7 mouse cellular contexts compared by ENCODE assay signal in the genomic region with DNA sequence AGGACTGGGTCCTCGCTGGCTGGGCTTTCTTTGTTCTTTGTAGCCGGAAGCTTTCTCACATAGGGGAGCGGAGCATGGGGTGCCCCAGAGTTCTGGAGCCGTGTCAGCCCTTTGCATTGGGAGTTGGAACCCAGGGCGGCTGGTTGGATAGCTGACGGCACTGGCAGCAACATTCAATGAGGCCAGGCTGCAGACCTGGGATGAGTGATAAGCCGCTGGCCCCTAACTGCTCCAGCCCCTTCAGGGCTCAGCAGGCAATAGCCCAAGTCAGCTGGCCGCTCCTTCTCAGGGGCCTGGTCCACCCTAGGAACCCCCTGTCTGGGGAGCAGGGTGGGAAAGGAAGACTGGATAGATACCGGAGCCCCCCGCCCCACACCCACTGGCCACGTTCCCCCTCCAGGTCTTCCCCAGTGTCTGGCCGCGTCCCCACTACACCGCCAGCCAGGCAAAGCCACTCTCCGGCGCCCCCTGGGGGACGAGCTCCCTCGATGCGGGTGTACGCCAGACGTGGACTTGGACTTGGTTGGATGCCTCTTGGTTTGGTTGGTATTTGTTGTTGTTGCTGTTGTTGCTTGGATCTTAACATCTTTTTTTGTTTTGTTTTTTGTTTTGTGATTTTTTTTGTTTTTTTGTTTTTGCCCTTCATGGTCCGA. TPM values are rescaled to one million over a fixed set of nuclear protein-coding genes. Genes with fewer than 3 reads are reported as not detected.
A peak's percentile ranks its signal among the peaks of the same experiment; 100 is the strongest.
DNase-seq lines count a peak whose midpoint lies in the region; ATAC-seq and TF ChIP-seq lines count a peak whose summit lies in the region.

No protein-coding gene starts in this region.

- peak; percentile 74 for DNase-seq in MEL (ENCODE audit: low read depth, low spot score)
- DNase-seq in c-Kit-positive CD71-negative TER-119-negative erythroid progenitor cells, embryonic 14.5 days (ENCODE audit: low read depth) = peak; percentile 47
- DNase-seq in hindbrain, embryonic 10.5 days (ENCODE audit: low spot score) = peak; percentile 85
- peak; percentile 72 for DNase-seq in splenic B cell, adult 2 months (ENCODE audit: low read depth, low spot score)

- TF ChIP-seq EP300 in MEL (IDR thresholded peaks at IDR 0.05; ENCODE audit: low read depth in 1 of 2, low read length in 2 of 2) = no peak

- TF ChIP-seq POLR2A in MEL (IDR thresholded peaks at IDR 0.05; ENCODE audit: control insufficient read depth in 1 of 2, insufficient read depth in 1 of 2, low read depth in 1 of 2, low read length in 2 of 2, poor library complexity in 1 of 2) = no peak

- H3K36me3 ChIP-seq in MEL (ENCODE audit: control insufficient read depth in 1 of 2, insufficient read depth in 2 of 2, low read length in 2 of 2) = no peaks in the 10 kb centered on the region
- 0 out of 2 replicates have a peak, but pooled peaks cover 2% of the 10 kb centered on the region for H3K36me3 ChIP-seq in forebrain, embryonic 16.5 days (ENCODE audit: control insufficient read depth, insufficient read depth)
- peaks cover 16% of the 10 kb centered on the region for H3K36me3 ChIP-seq in hindbrain, embryonic 10.5 days
- peaks cover 20% of the 10 kb centered on the region; the same call in 1 of the 2 replicates for H3K36me3 ChIP-seq in limb, embryonic 12.5 days
- H3K36me3 ChIP-seq in midbrain, embryonic 13.5 days = peaks cover 8% of the 10 kb centered on the region
- no peaks in the 10 kb centered on the region for H3K36me3 ChIP-seq in splenic B cell, adult 2 months (ENCODE audit: control insufficient read depth, insufficient read depth, low read length, poor library complexity, severe bottlenecking)

- TF ChIP-seq RAD21 in MEL (IDR thresholded peaks at IDR 0.05; ENCODE audit: low read depth, low read length) = peak; percentile 78

- ATAC-seq in forebrain, embryonic 16.5 days = no peak
- ATAC-seq in limb, embryonic 12.5 days (ENCODE audit: insufficient number of reproducible peaks, insufficient read depth, low FRiP score, low TSS enrichment, low read depth) = no peak
- peak; percentile 19 for ATAC-seq in midbrain, embryonic 13.5 days

- no peaks in the 10 kb centered on the region; a peak in 1 of 4 replicates for H3K27me3 ChIP-seq in MEL (ENCODE audit: control insufficient read depth in 1 of 2, insufficient read depth in 2 of 2, low read length in 2 of 2)
- H3K27me3 ChIP-seq in forebrain, embryonic 16.5 days (replicated peaks; ENCODE audit: control insufficient read depth, insufficient read depth, low read length) = no peaks in the 10 kb centered on the region
- peaks cover 22% of the 10 kb centered on the region for H3K27me3 ChIP-seq in hindbrain, embryonic 10.5 days (ENCODE audit: insufficient read depth, poor library complexity, severe bottlenecking)
- H3K27me3 ChIP-seq in limb, embryonic 12.5 days = peaks cover 20% of the 10 kb centered on the region
- peaks cover 7% of the 10 kb centered on the region; the same call in 1 of the 2 replicates for H3K27me3 ChIP-seq in midbrain, embryonic 13.5 days
- no peaks in the 10 kb centered on the region for H3K27me3 ChIP-seq in splenic B cell, adult 2 months (ENCODE audit: control insufficient read depth, insufficient read depth, low read length, poor library complexity, severe bottlenecking)

- no peak overlapping the region; a peak in 1 of 4 replicates for H3K4me3 ChIP-seq in MEL (ENCODE audit: control insufficient read depth in 1 of 2, insufficient read depth in 1 of 2, low read depth in 2 of 2, low read length in 2 of 2)
- H3K4me3 ChIP-seq in forebrain, embryonic 16.5 days (replicated peaks; ENCODE audit: low read length) = no peak overlapping the region
- H3K4me3 ChIP-seq in hindbrain, embryonic 10.5 days = peak overlapping the region; percentile 37
- H3K4me3 ChIP-seq in limb, embryonic 12.5 days (replicated peaks) = no peak overlapping the region
- no peak overlapping the region for H3K4me3 ChIP-seq in midbrain, embryonic 13.5 days (replicated peaks)

- H3K9me3 ChIP-seq in MEL (replicated peaks; ENCODE audit: insufficient read depth, low read length) = no peaks in the 10 kb centered on the region
- no peaks in the 10 kb centered on the region for H3K9me3 ChIP-seq in forebrain, embryonic 16.5 days (ENCODE audit: control insufficient read depth, low read length)
- no peaks in the 10 kb centered on the region for H3K9me3 ChIP-seq in hindbrain, embryonic 10.5 days
- no peaks in the 10 kb centered on the region for H3K9me3 ChIP-seq in limb, embryonic 12.5 days
- H3K9me3 ChIP-seq in midbrain, embryonic 13.5 days = no peaks in the 10 kb centered on the region

- no peak overlapping the region for H3K9ac ChIP-seq in MEL (ENCODE audit: control insufficient read depth, low read depth, low read length, poor library complexity, severe bottlenecking)
- no peak overlapping the region for H3K9ac ChIP-seq in forebrain, embryonic 16.5 days (replicated peaks; ENCODE audit: low read depth, low read length)
- no peak overlapping the region for H3K9ac ChIP-seq in limb, embryonic 12.5 days (replicated peaks)
- peak overlapping the region; percentile 44; the same call in 1 of the 2 replicates for H3K9ac ChIP-seq in midbrain, embryonic 13.5 days (replicated peaks)

- 20% methylated on average over 22 of the region's 22 CpGs for WGBS in forebrain, embryonic 16.5 days
- WGBS in hindbrain, embryonic 10.5 days = 16% methylated on average over 22 of the region's 22 CpGs
- WGBS in limb, embryonic 12.5 days = 21% methylated on average over 22 of the region's 22 CpGs
- WGBS in midbrain, embryonic 13.5 days = 19% methylated on average over 22 of the region's 22 CpGs

- no peak overlapping the region for H3K27ac ChIP-seq in MEL (ENCODE audit: control insufficient read depth, low read depth, low read length)
- H3K27ac ChIP-seq in forebrain, embryonic 16.5 days (ENCODE audit: low read length) = no peak overlapping the region
- peak overlapping the region; percentile 75 for H3K27ac ChIP-seq in hindbrain, embryonic 10.5 days
- no peak overlapping the region for H3K27ac ChIP-seq in limb, embryonic 12.5 days
- H3K27ac ChIP-seq in midbrain, embryonic 13.5 days = no peak overlapping the region

- peak overlapping the region; percentile 16; the same call in 1 of the 2 replicates for H3K4me2 ChIP-seq in forebrain, embryonic 16.5 days (ENCODE audit: low read length)
- peak overlapping the region; percentile 40 for H3K4me2 ChIP-seq in limb, embryonic 12.5 days
- H3K4me2 ChIP-seq in midbrain, embryonic 13.5 days (replicated peaks) = peak overlapping the region; percentile 34

- H3K4me1 ChIP-seq in MEL (ENCODE audit: control insufficient read depth in 1 of 2, insufficient read depth in 2 of 2, low read length in 2 of 2) = no peaks in the 10 kb centered on the region
- H3K4me1 ChIP-seq in forebrain, embryonic 16.5 days (replicated peaks; ENCODE audit: control insufficient read depth, insufficient read depth, low read length) = no peaks in the 10 kb centered on the region
- peaks cover 57% of the 10 kb centered on the region for H3K4me1 ChIP-seq in hindbrain, embryonic 10.5 days (replicated peaks)
- peaks cover 39% of the 10 kb centered on the region for H3K4me1 ChIP-seq in limb, embryonic 12.5 days (replicated peaks)
- peaks cover 46% of the 10 kb centered on the region for H3K4me1 ChIP-seq in midbrain, embryonic 13.5 days (replicated peaks)

- H3K79me2 ChIP-seq in MEL (ENCODE audit: control insufficient read depth, insufficient read depth, low read length, poor library complexity) = no peaks in the 10 kb centered on the region

- TF ChIP-seq CTCF in MEL (IDR thresholded peaks at IDR 0.05 in 2 of 3, conservative IDR thresholded peaks at IDR 0.05 in 1 of 3; ENCODE audit: control insufficient read depth in 1 of 3, insufficient read depth in 1 of 3, low read depth in 2 of 3, low read length in 3 of 3, poor library complexity in 1 of 3, severe bottlenecking in 1 of 3) = peak; percentile 78 to 99 (median 97)

TF ChIP-seq in MEL, 35 proteins besides CTCF, POLR2A, EP300 and RAD21:
- TF ChIP-seq ZC3H11A (IDR thresholded peaks at IDR 0.05; ENCODE audit: low read depth, low read length) = peak; percentile 96
- TF ChIP-seq MYC (IDR thresholded peaks at IDR 0.05; ENCODE audit: low read depth, low read length) = no peak
- TF ChIP-seq MAZ (IDR thresholded peaks at IDR 0.05; ENCODE audit: low read depth, low read length) = peak; percentile 63; the same call in 1 of the 2 replicates
- peak; percentile 99 for TF ChIP-seq SMC3 (IDR thresholded peaks at IDR 0.05; ENCODE audit: low read depth, low read length)
- no peak for TF ChIP-seq POLR2AphosphoS2 (IDR thresholded peaks at IDR 0.05; ENCODE audit: low read length)

RNA-seq across cellular contexts. Expression of a gene that starts 14.1 kb away (rescaled TPM):
- total RNA-seq in MEL (2012; rRNA removed) = 15.3 and 19.7 TPM in 2 replicates
- polyA plus RNA-seq in MEL (2012; ENCODE audit: insufficient read depth in 1 of 2, insufficient read length in 2 of 2, low read depth in 1 of 2, low replicate concordance in 2 of 2, missing spikeins in 1 of 2) = 10 to 100 TPM in 1 of 2 experiments, not detected in 1; 23.5 TPM
- 6.7 and 7.1 TPM in 2 replicates for polyA plus RNA-seq in forebrain, embryonic 16.5 days (2015; fragmentation: Nextera tagmentation; extraction: Ambion mirVana)
- 8.7 and 8.9 TPM in 2 replicates for polyA plus RNA-seq in hindbrain, embryonic 10.5 days (2016; fragmentation: Nextera tagmentation; extraction: Ambion mirVana)
- polyA plus RNA-seq in limb, embryonic 12.5 days (2016; fragmentation: Nextera tagmentation; extraction: Ambion mirVana) = 8.8 and 9.4 TPM in 2 replicates
- polyA plus RNA-seq in midbrain, embryonic 13.5 days (2015; fragmentation: Nextera tagmentation; extraction: Ambion mirVana) = 6.3 and 6.4 TPM in 2 replicates
